Mouse (Mus musculus) midbrain, embryonic 12.5 days (tissue): Measurements from ENCODE around the gene Nup93. TPM values are rescaled to one million over a fixed set of nuclear protein-coding genes. Genes with fewer than 3 reads are reported as not detected.

Source experiments
- ATAC-seq: fragments of 200-750 bp; cut with Nextera tagmentation; 2 replicates; pipeline ENCODE4 v1.8.0; 2017; ENCODE audit warnings: low read depth, moderate TSS enrichment, moderate library complexity; ENCODE audit not compliant: low FRiP score
- H3K27ac ChIP-seq: fragments of 300-500 bp; sonication (generic); replicated peaks from 2 replicates; pipeline ENCODE4 v1.5.1; 2016; ENCODE audit warnings: mild to moderate bottlenecking
- H3K27me3 ChIP-seq: fragments of 300-500 bp; sonication (generic); 2 replicates; pipeline ENCODE4 v1.6.1; 2016; ENCODE audit warnings: mild to moderate bottlenecking
- H3K36me3 ChIP-seq: fragments of 300-500 bp; sonication (generic); 2 replicates; pipeline ENCODE4 v1.6.1; 2016
- H3K4me1 ChIP-seq: fragments of 300-500 bp; sonication (generic); 2 replicates; pipeline ENCODE4 v1.6.1; 2016
- H3K4me2 ChIP-seq: fragments of 300-500 bp; sonication (generic); replicated peaks from 2 replicates; pipeline ENCODE4 v1.6.1; 2016; ENCODE audit warnings: mild to moderate bottlenecking, moderate library complexity
- H3K4me3 ChIP-seq: fragments of 300-500 bp; sonication (generic); 2 replicates; pipeline ENCODE4 v1.5.1; 2016; ENCODE audit warnings: mild to moderate bottlenecking
- H3K9ac ChIP-seq: fragments of 300-500 bp; sonication (generic); replicated peaks from 2 replicates; pipeline ENCODE4 v1.6.1; 2016; ENCODE audit warnings: mild to moderate bottlenecking, moderate library complexity
- H3K9me3 ChIP-seq: fragments of 300-500 bp; sonication (generic); 2 replicates; pipeline ENCODE4 v1.6.1; 2016; ENCODE audit warnings: mild to moderate bottlenecking
- WGBS: fragments of 180-500 bp; shearing (Covaris S2); methylation state at CpG from one replicate; pipeline ENCODE4 v1.1.7; 2016; 5-methylcytosine and 5-hydroxymethylcytosine counted together
- microRNA counts: library from miRNA; unstranded; fragments of <30 nt; microRNA quantifications from one replicate; lab custom pipeline; 2017
- microRNA-seq: library from miRNA; unstranded; fragments of <30 nt; microRNA quantifications from one replicate; pipeline ENCODE4, GENCODE M21; 2017
- polyA plus RNA-seq: library from polyadenylated mRNA; unstranded; fragments of >200 nt; fragmentation: Nextera tagmentation; extraction: Ambion mirVana; gene quantifications from 2 replicates; pipeline ENCODE4 v1.2.1, GENCODE M21; 2016

Nup93 gene
- polyA plus RNA-seq, 1 experiment from 2014 or later = 96.7 TPM

DNA sequence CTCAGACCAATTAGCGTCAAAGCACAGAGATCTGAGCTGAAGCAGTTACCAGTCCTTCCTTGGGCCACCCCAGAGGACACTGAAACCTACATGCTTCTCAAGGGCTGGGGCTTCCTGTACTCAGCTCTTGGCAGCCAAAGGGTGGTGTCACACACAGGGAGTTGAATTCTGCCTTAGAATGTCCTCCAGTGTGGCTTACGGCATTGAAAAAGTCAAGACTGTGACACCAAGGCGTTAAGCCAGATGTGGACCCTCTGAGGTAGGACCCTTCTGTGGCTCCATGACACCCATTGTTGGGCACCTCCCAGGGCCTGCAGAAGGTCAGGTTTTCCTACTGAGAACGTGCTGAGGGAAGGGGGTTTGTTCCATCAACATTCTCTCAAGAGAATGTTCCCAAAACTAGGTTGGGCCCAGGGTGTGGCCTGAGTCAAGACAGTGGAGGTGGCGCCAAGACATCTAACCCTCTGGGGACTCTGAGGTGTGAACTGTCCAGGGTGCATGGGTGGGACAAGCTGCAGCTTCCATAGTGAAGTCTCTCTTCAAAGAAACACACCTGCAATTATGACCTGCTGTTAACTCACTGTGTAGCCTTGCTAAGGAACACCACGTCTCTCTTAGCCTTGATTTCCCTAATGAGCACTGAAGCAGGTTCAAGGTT is 147.5 kb downstream of the Nup93 start:
- no peaks in the 10 kb centered on the region for H3K4me1 ChIP-seq
- H3K27ac ChIP-seq = no peak overlapping the region
- WGBS = 90% methylated on average over 6 of the region's 6 CpGs
- H3K9ac ChIP-seq = no peak overlapping the region
- no peak overlapping the region for H3K4me3 ChIP-seq
- H3K27me3 ChIP-seq = no peaks in the 10 kb centered on the region
- H3K36me3 ChIP-seq = no peaks in the 10 kb centered on the region
- no peak for ATAC-seq
- H3K4me2 ChIP-seq = no peak overlapping the region
- no peaks in the 10 kb centered on the region for H3K9me3 ChIP-seq

DNA sequence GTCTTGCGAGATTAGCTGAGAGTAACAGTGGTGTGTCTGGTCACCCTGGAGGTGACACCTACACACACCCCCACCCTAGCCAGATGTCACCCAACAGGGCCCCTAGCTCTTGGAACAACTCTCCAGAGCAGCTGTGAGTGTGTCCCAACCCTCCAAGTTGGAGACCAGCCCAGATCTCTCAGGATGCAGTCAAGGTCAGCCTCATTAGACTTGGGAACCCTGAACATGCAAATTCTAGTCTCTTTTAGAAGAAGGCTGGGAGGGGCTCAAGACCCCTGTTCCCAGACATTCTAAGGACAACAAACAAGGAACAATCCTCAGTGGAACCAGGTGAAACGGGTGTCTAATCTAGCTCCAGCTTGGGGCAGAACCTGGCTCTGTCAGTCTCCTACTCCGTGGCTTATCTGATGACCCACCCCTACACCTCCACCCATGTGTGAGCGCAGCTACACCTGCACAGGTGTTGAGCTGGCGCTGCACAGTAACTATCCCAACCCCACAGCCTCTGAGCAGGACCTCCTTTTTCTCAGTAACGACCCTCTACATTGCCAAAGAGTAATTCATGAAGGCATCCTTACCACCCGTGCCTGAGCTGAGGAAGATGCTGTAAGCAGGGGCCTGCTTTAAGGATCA is 148.4 kb downstream of the Nup93 start:
- Histone ChIP-seq H3K4me1 (no peaks in the 10 kb centered on the region), H3K4me2 (no peak overlapping the region), H3K36me3 (no peaks in the 10 kb centered on the region), H3K4me3 (no peak overlapping the region), H3K27me3 (no peaks in the 10 kb centered on the region), H3K9me3 (no peaks in the 10 kb centered on the region), H3K9ac (no peak overlapping the region), H3K27ac (no peak overlapping the region)
- ATAC-seq = no peak
- WGBS = 82% methylated on average over 7 of the region's 7 CpGs

DNA sequence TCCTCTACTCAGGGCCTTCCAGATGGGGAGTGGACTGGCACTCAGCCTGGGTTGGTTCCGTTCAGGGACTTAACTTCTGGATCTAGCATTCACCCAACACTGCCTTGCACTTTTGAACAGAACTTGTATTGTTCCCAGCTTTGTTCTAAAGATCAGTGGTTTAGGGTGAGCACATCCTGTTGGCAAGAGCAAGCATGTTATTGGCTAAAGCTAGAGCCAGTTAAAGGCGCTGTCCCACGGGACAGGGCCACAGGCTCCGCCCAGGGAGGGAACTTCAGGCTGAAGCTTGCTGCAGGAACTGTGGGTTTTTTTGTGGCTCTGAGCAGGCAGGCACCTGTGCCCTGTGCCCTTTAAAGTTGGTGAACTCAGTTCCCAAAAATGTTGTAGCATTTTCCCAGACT is 148.9 kb downstream of the Nup93 start:
- WGBS = 57% methylated on average over 4 of the region's 4 CpGs
- no peak overlapping the region for H3K27ac ChIP-seq
- ATAC-seq = no peak

DNA sequence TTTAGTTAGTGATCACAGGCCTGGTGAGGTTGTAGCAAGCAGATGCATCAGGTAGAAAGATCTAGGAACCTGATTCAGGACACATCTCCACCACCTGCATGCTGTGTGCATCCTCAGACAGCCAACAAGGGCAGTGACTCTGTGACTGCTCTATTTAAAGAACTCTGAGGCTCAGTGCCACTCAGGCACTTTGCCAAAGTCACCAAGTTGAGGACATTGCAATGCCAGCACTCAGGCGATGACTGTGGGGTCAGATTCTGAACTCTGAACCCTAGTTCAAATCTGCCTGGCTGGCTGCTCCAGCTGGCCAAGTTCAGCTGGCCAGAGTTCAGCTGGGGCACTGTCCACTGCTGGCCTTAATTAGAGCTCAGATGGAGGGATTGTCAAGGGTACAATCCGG is 149.5 kb downstream of the Nup93 start:
- Histone ChIP-seq H3K27me3 (no peaks in the 10 kb centered on the region), H3K9ac (no peak overlapping the region), H3K4me3 (no peak overlapping the region), H3K4me1 (no peaks in the 10 kb centered on the region), H3K27ac (no peak overlapping the region), H3K9me3 (no peaks in the 10 kb centered on the region), H3K4me2 (no peak overlapping the region), H3K36me3 (no peaks in the 10 kb centered on the region)
- no peak for ATAC-seq
- 85% methylated on average over 2 of the region's 2 CpGs for WGBS

More for the DNA sequence above, 148.9 kb downstream of the Nup93 start:
- Histone ChIP-seq H3K27me3 (no peaks in the 10 kb centered on the region), H3K4me1 (no peaks in the 10 kb centered on the region), H3K9me3 (no peaks in the 10 kb centered on the region), H3K36me3 (no peaks in the 10 kb centered on the region), H3K4me2 (no peak overlapping the region), H3K4me3 (no peak overlapping the region), H3K9ac (no peak overlapping the region)

DNA sequence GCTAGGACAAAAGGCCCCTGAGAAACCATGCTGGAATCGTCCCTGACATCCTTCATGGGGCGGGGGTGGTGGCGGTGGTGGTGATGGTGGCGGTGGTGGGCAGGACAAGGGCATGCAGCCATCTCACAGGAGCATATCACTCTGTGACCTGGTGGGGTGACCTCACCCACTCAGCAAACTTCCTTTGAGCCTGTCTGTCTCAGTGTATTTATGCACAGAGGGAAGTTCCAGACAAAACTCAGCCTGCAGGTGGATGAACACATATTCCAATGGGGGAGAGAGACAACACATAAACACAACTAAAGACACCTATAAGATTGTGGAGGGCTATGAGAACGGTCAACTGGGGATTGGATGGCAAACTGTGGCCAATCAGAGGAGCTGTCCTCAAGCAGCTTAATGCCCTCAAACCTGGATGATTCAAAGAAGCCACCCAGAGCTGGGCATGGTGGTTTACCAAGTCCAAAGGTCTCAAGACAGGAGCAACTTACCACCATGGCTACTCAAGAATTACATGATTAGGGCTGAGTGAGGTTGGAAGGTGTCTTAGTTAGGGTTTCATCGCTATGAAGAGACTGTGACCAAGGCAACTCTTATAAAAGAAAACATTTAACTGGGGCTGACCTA is 150.4 kb downstream of the Nup93 start:
- 92% methylated on average over 6 of the region's 6 CpGs for WGBS
- H3K9me3 ChIP-seq = no peaks in the 10 kb centered on the region

DNA sequence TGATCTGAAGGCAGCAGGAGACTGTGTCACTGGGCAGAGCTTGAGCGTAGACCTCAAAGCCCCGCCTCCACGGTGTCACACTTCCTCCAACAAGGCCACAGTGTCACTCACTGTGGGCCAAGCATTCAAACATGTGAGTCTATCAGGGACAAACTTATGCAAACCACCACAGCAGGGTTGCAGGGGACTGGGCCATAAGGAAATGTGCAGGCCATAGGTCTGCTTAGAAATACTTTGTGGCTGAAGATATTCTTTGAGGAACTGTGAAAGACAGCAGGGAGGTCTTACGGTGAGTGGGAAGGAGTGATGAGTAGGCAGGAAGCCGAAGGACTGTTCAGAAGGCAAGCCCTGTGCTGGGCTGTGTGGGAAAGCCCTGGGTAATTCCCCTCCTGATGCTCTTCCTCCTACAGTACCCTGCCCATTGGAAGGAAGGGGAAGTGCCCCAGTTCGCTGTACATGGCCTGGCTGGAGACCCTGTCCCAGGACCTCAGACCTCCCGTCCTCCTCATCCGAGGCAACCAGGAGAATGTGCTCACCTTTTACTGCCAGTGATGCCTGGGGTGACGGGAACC is 151.1 kb downstream of the Nup93 start:
- no peak for ATAC-seq
- 91% methylated on average over 9 of the region's 9 CpGs for WGBS
- H3K9me3 ChIP-seq = no peaks in the 10 kb centered on the region
- no peaks in the 10 kb centered on the region for H3K36me3 ChIP-seq
- no peaks in the 10 kb centered on the region for H3K27me3 ChIP-seq
- H3K27ac ChIP-seq = no peak overlapping the region
- H3K4me2 ChIP-seq = no peak overlapping the region
- H3K4me1 ChIP-seq = no peaks in the 10 kb centered on the region
- no peak overlapping the region for H3K4me3 ChIP-seq
- no peak overlapping the region for H3K9ac ChIP-seq

More for the DNA sequence above, 150.4 kb downstream of the Nup93 start:
- H3K36me3 ChIP-seq = no peaks in the 10 kb centered on the region
- no peaks in the 10 kb centered on the region for H3K4me1 ChIP-seq
- H3K27ac ChIP-seq = no peak overlapping the region
- no peak for ATAC-seq
- no peak overlapping the region for H3K9ac ChIP-seq
- H3K4me2 ChIP-seq = no peak overlapping the region
- no peak overlapping the region for H3K4me3 ChIP-seq
- H3K27me3 ChIP-seq = no peaks in the 10 kb centered on the region

MicroRNAs within 50 kb of the gene (microRNA counts, 519-probe panel; counts per million panel counts)
- microRNA mmu-miR-138 (lab: Ali Mortazavi, UCI) = 5,375 counts per million, percentile 50 among the panel's probes with 10 or more counts

Small RNAs within 50 kb of the gene (microRNA-seq; reads per million reads assigned to microRNA genes)
- 248 reads per million, percentile 62 among the genes with 10 or more reads in this experiment for gene Mir138-2

Other genes with a start within 250 kb of the Nup93 start
- gene Amfr, start 201.7 kb upstream of the Nup93 start, polyA plus RNA-seq = 75.4 and 77.5 TPM in 2 replicates
- 167 and 173 TPM in 2 replicates for gene Nudt21, start 177.5 kb upstream of the Nup93 start, polyA plus RNA-seq
- 12.9 and 13.6 TPM in 2 replicates for gene Ogfod1, start 177.4 kb upstream of the Nup93 start, polyA plus RNA-seq
- 25.3 and 25.4 TPM in 2 replicates for gene Bbs2, start 115.6 kb upstream of the Nup93 start, polyA plus RNA-seq
- not detected in 2 replicates for gene Mt4, start 77.4 kb upstream of the Nup93 start, polyA plus RNA-seq
- 16.9 and 23.8 TPM in 2 replicates for gene Mt3, start 62.0 kb upstream of the Nup93 start, polyA plus RNA-seq
- gene Mt2, start 41.9 kb upstream of the Nup93 start, polyA plus RNA-seq = 12.9 and 13.1 TPM in 2 replicates
- 31.1 and 38.8 TPM in 2 replicates for gene Mt1, start 35.5 kb upstream of the Nup93 start, polyA plus RNA-seq
- gene Slc12a3, start 114.6 kb downstream of the Nup93 start, polyA plus RNA-seq = not detected in 2 replicates
- gene Herpud1, start 171.9 kb downstream of the Nup93 start, polyA plus RNA-seq = 55.4 and 57.7 TPM in 2 replicates
- 0.09 and 0.38 TPM in 2 replicates for gene Nlrc5, start 219.8 kb downstream of the Nup93 start, polyA plus RNA-seq